Mouse (Mus musculus) cerebellum, postnatal 25 days (tissue): ENCODE measurements at regions not wholly inside any gene's neighbourhood (a gene's known extent, or its start where the extent isn't known, plus 50 kb on each side); places are given as distances from the start of the nearest gene placed in this dataset.

Experiments
- DNase-seq, 2 experiments: peaks; one replicate each; pipeline ENCODE4 v3.0.0; 2021; ENCODE audit warnings: mixed read lengths in 2 of 2

GRCm38 (mm10) chr14:71891667-71892066, 600.0 kb downstream of the Gm9195 start:
- no peak for DNase-seq

- DNase-seq = no peak
These were observed 608.8 kb downstream of the Gm9195 start for GRCm38 (mm10) chr14:71882871-71883270.

- no peak for DNase-seq
These were observed 646.1 kb downstream of the Gm9195 start for GRCm38 (mm10) chr14:71845546-71845945.

GRCm38 (mm10) chr14:71808863-71809487, 682.7 kb downstream of the Gm9195 start:
- DNase-seq = no peak

GRCm38 (mm10) chr14:71805624-71806023, 686.0 kb downstream of the Gm9195 start:
- no peak for DNase-seq

DNA sequence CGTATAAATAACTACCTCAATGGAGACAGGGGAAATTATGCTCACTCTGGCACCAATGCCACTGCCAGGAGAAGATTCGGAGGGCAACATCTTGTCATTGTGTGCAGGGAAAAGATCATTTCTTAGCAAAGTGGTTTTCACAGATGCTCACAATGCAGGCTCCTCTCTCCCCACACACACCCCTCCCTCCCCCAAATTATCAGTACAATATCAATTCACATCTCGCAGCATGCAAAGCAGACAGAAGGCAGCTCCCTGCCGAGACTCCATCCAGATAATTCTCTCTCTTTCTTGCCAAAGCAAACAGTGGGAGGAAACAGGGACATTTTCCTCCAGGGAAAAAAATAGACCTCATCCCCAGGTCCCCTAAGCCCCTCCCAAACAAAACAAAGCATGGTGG, 691.8 kb downstream of the Gm9195 start:
- DNase-seq = no peak

DNA sequence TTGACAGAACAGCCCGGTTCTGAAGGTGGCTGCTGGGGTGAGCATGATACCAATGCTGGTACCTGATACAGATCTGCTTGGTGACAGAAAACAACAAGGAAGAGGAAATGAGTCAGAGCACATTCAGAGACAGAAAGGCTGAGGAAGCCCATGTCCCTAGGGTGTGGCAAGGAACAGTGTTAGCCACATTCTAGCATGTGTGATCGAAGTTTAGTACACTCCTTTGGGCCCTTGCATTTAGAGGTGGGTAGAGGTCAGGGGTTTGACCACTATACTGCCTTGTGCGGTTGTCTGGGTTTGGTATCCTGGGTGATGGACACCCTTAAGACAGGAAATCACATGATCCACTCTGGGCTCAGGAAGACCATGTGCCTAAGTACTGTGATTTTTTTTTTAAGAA, 695.9 kb downstream of the Gm9195 start:
- no peak for DNase-seq

GRCm38 (mm10) chr14:71776990-71777525, 714.6 kb downstream of the Gm9195 start:
- no peak for DNase-seq

- no peak for DNase-seq
These were observed 724.8 kb downstream of the Gm9195 start for GRCm38 (mm10) chr14:71766856-71767255.

DNA sequence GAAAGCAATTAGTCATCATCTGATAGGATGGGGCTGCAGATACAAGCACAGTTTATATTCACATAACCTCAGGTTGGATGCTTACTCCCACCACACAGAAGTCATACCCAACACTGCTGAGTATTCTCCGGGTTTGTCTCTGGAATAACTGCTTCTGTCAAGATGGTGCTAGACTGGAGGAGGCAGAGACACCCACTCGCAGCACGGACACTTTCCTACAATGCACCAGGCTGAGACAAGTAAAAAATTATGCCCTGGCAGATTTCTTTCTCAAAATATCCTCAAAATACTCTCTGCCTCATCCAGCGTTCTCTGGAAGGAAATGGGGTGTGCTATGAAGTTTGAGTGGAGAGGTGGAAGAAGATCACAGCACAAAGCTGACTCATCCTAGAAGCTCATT, 763.1 kb downstream of the Gm9195 start:
- DNase-seq = no peak

GRCm38 (mm10) chr14:71723526-71723925, 768.1 kb downstream of the Gm9195 start:
- DNase-seq = peak in 1 of 2 experiments; percentile 3

DNA sequence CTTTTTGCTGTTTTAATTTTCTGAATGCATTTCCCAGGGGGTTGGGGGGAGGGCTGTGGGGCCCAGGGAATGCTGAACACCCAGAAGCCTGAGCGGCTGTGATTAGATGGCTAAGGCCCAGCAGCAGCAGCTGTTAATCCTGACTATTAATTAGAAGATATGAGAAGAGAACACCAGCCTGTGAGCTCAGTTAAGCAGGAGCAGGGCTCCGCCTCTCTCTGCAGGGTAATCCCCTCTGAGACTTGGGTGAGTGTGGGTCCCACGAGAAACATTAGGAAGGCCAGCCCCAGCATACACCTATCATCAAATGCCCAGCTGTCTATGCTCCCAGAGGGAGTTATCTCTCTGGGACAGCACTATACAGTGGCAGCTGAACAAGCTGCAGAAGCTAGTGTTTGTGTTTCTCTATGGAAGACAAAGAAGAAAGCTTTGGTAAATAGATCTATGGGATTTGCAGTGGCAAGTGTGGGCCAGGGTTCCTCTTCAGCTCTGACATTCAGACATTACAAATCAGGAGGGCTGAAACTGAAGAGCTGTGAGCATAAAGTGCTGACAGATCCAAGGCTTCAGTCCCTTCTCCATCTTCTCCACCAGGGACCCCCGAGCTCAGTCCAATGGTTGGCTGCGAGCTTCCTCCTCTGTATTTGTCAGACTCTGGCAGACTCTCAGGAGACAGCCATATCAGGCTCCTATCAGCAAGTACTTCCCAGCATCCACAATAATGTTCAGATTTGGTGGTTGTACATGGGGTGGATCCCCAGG, 781.9 kb downstream of the Gm9195 start:
- no peak for DNase-seq

GRCm38 (mm10) chr14:71692752-71693437, 798.7 kb downstream of the Gm9195 start:
- no peak for DNase-seq

- no peak for DNase-seq
These were observed 817.1 kb downstream of the Gm9195 start for GRCm38 (mm10) chr14:71674564-71674963.

DNA sequence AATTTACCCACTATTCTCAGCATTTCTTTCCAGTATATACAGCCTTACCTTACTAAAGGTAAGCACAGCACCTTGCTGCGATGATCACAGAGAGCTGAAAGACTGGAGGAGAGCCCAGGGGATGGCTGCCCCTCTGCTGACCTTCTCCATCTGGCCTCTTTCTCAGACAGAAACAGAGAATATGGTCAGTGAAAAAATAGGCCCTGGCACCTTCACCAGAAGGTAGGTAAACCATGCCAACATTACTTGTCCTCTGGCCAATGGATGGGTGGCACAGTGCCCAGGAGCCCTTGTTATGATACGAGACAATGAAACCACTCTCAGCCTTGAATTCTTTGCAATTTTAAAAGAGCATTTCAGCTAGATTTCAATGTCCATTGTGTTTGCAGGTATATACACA, 817.8 kb downstream of the Gm9195 start:
- peak; percentile 98 for DNase-seq

DNA sequence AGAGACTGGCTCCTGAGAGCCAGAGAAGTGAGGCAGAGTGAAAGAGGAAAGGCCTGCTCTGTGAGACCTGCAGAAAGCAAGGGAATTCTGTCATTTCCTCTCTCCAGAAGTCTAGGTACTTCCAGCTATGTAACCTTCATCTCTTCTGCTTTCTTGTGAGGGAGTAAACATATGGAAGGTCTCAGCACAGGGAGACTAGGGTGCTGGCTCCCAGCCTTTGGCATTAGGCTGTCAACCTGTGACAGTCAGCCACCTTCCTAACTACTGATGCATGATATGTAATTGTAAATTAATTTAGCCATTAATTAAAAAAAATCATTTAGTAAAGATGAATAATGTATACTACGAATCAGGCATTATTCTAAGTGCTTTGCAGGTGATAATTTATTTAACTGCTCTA, 819.2 kb downstream of the Gm9195 start:
- peak; percentile 23 to 55 for DNase-seq

GRCm38 (mm10) chr14:71671994-71672393, 819.6 kb downstream of the Gm9195 start:
- DNase-seq = no peak

- peak; percentile 14 to 46 for DNase-seq
These were observed 821.2 kb downstream of the Gm9195 start for GRCm38 (mm10) chr14:71670435-71670834.

DNA sequence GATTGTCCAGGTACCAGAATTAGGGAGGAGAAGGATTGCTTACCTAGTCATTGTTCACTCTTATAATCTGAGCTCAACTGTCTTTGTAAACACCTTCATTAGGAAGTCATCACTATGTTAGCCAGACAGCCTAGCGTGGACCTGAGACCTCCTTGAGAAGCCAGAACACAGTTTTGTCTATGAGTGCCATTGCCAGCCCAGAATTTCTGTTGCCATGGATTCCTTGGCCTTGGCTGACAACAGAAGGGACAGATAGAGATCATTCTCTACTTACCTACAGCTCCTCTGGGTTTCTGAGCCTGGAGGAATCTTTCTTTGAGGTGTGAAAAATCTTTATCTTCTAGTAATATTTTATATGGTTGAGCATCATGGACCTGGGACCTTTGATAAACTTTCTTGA, 825.0 kb downstream of the Gm9195 start:
- no peak for DNase-seq

- no peak for DNase-seq
These were observed 831.5 kb downstream of the Gm9195 start for GRCm38 (mm10) chr14:71660166-71660565.

GRCm38 (mm10) chr14:71654785-71655627, 836.6 kb downstream of the Gm9195 start:
- DNase-seq = no peak

- DNase-seq = no peak
These were observed 849.1 kb downstream of the Gm9195 start for GRCm38 (mm10) chr14:71642536-71642935.

- no peak for DNase-seq
These were observed 852.6 kb downstream of the Gm9195 start for GRCm38 (mm10) chr14:71639083-71639482.
